Mouse (Mus musculus) spleen, adult 2 months (tissue): ENCODE data around the gene Olfr655. TPM values are rescaled to one million over a fixed set of nuclear protein-coding genes. Genes with fewer than 3 reads are reported as not detected.

ENCODE experiments used
- DNase-seq, 2 experiments: peaks; one replicate each; pipeline versions ENCODE4 v3.0.0 to v3.0.0-alpha.2; 2012 to 2021; ENCODE audit warnings: low spot score in 2 of 2, low read depth in 1 of 2
- H3K27ac ChIP-seq: fragments of 200-500 bp; 2 replicates; pipeline ENCODE4 v1.5.1; 2012; ENCODE audit warnings: low read length, inconsistent platforms; ENCODE audit not compliant: insufficient read depth
- H3K27me3 ChIP-seq: fragments of 200-500 bp; 2 replicates; pipeline ENCODE4 v1.6.1; 2012; ENCODE audit warnings: mild to moderate bottlenecking, moderate library complexity, low read length, inconsistent platforms; ENCODE audit not compliant: control insufficient read depth, insufficient read depth
- H3K36me3 ChIP-seq: fragments of 200-500 bp; 2 replicates; pipeline ENCODE4 v1.6.1; 2012; ENCODE audit warnings: mild to moderate bottlenecking, low read length, inconsistent platforms; ENCODE audit not compliant: control insufficient read depth, insufficient read depth
- H3K4me1 ChIP-seq: fragments of 200-500 bp; 2 replicates; pipeline ENCODE4 v1.6.1; 2011; ENCODE audit warnings: inconsistent platforms; ENCODE audit not compliant: control insufficient read depth, insufficient read depth, insufficient read length
- H3K4me3 ChIP-seq: fragments of 200-500 bp; 2 replicates; pipeline ENCODE4 v1.5.1; 2011; ENCODE audit warnings: mild to moderate bottlenecking, inconsistent platforms; ENCODE audit not compliant: insufficient read depth, insufficient read length; ENCODE audit errors: extremely low read depth
- CTCF ChIP-seq: fragments of 200-500 bp; IDR thresholded peaks from 2 replicates; pipeline ENCODE4 v1.5.1; 2011; ENCODE audit warnings: mild to moderate bottlenecking, inconsistent platforms; ENCODE audit not compliant: insufficient read depth, insufficient read length, insufficient replicate concordance; ENCODE audit errors: extremely low read depth
- POLR2A ChIP-seq: fragments of 200-500 bp; IDR thresholded peaks from 2 replicates; pipeline ENCODE4 v1.6.1; 2011; ENCODE audit warnings: low read depth, low read length, inconsistent platforms
- WGBS: fragments of 180-500 bp; shearing (Covaris S2); methylation state at CpG from one replicate; pipeline ENCODE4 v1.1.7; 2018; 5-methylcytosine and 5-hydroxymethylcytosine counted together
- polyA plus RNA-seq: library from polyadenylated mRNA; depleted of rRNA; stranded (reverse); fragments of >200 nt; gene quantifications from 2 replicates; pipeline ENCODE4 v1.2.3, GENCODE M21; 2012; rRNA removed

Olfr655 gene
- polyA plus RNA-seq, 1 experiment, result not detected

GRCm38 (mm10) chr7:104586725-104587124 lies 14.9 kb downstream of the Olfr655 start, which contains the start of gene Olfr654:
Gene Olfr654, plus strand, starts transcription at chr7:104587025.
- H3K27me3 ChIP-seq, result no peaks in the 10 kb centered on the region
- H3K27ac ChIP-seq, result no peak within 1 kb of the TSS
- no peak for TF ChIP-seq CTCF
- TF ChIP-seq POLR2A, result no peak
- DNase-seq, result no peak
- 86% methylated on average over 4 of the region's 4 CpGs for WGBS
- no peak within 1 kb of the TSS for H3K4me3 ChIP-seq
- H3K4me1 ChIP-seq, result no peaks in the 10 kb centered on the region
- no peaks in the 10 kb centered on the region for H3K36me3 ChIP-seq

GRCm38 (mm10) chr7:104581429-104581828 lies 20.1 kb downstream of the Olfr655 start:
- no peak overlapping the region for H3K4me3 ChIP-seq
- no peak overlapping the region for H3K27ac ChIP-seq
- no peaks in the 10 kb centered on the region for H3K4me1 ChIP-seq
- no peaks in the 10 kb centered on the region for H3K27me3 ChIP-seq
- DNase-seq, result no peak
- no peaks in the 10 kb centered on the region for H3K36me3 ChIP-seq
- TF ChIP-seq POLR2A (no peak), CTCF (no peak)
- WGBS, result 92% methylated on average over 4 of the region's 4 CpGs

GRCm38 (mm10) chr7:104580846-104581245 lies 20.7 kb downstream of the Olfr655 start:
- no peak for TF ChIP-seq CTCF
- no peak for TF ChIP-seq POLR2A
- DNase-seq, result no peak
- no peaks in the 10 kb centered on the region for H3K36me3 ChIP-seq
- no peaks in the 10 kb centered on the region for H3K27me3 ChIP-seq
- WGBS, result 89% methylated on average over 4 of the region's 4 CpGs
- H3K4me1 ChIP-seq, result no peaks in the 10 kb centered on the region
- H3K4me3 ChIP-seq, result no peak overlapping the region
- H3K27ac ChIP-seq, result no peak overlapping the region

- WGBS, result 65% methylated on average over 2 of the region's 2 CpGs
- no peak for DNase-seq
- Histone ChIP-seq H3K4me3 (no peak within 1 kb of the TSS), H3K36me3 (no peaks in the 10 kb centered on the region), H3K4me1 (no peaks in the 10 kb centered on the region), H3K27me3 (no peaks in the 10 kb centered on the region), H3K27ac (no peak within 1 kb of the TSS)
- TF ChIP-seq POLR2A (no peak), CTCF (no peak)
Observed at GRCm38 (mm10) chr7:104577014-104577413, 24.6 kb downstream of the Olfr655 start, which contains the start of gene Olfr653. Gene Olfr653, plus strand, starts transcription at chr7:104577314.

GRCm38 (mm10) chr7:104560601-104561000 lies 41.0 kb downstream of the Olfr655 start, which contains the start of gene Olfr652:
Gene Olfr652, plus strand, starts transcription at chr7:104560901.
- H3K4me3 ChIP-seq, result no peak within 1 kb of the TSS
- no peaks in the 10 kb centered on the region for H3K36me3 ChIP-seq
- no peak for TF ChIP-seq CTCF
- no peak for TF ChIP-seq POLR2A
- H3K27ac ChIP-seq, result no peak within 1 kb of the TSS
- no peak for DNase-seq
- H3K4me1 ChIP-seq, result no peaks in the 10 kb centered on the region
- no peaks in the 10 kb centered on the region for H3K27me3 ChIP-seq

GRCm38 (mm10) chr7:104552700-104553099 lies 48.9 kb downstream of the Olfr655 start:
- WGBS, result 78% methylated on average over 1 of the region's 1 CpGs
- Histone ChIP-seq H3K27me3 (no peaks in the 10 kb centered on the region), H3K36me3 (no peaks in the 10 kb centered on the region), H3K27ac (no peak overlapping the region), H3K4me1 (no peaks in the 10 kb centered on the region), H3K4me3 (no peak overlapping the region)
- no peak for TF ChIP-seq CTCF
- no peak for TF ChIP-seq POLR2A
- no peak for DNase-seq

- no peak for TF ChIP-seq POLR2A
- TF ChIP-seq CTCF, result no peak
- Histone ChIP-seq H3K4me1 (no peaks in the 10 kb centered on the region), H3K4me3 (no peak within 1 kb of the TSS), H3K27ac (no peak within 1 kb of the TSS), H3K36me3 (no peaks in the 10 kb centered on the region), H3K27me3 (no peaks in the 10 kb centered on the region)
- no peak for DNase-seq
- 83% methylated on average over 5 of the region's 5 CpGs for WGBS
Observed at GRCm38 (mm10) chr7:104549833-104550232, 51.7 kb downstream of the Olfr655 start, which contains the start of gene Olfr651. Gene Olfr651, plus strand, starts transcription at chr7:104550133.

Other genes starting within 250 kb of the Olfr655 start
- 4.9 and 5.0 TPM in 2 replicates for gene Trim12c, start 248.4 kb downstream of the Olfr655 start, polyA plus RNA-seq
- 2.8 and 3.5 TPM in 2 replicates for gene Trim30b, start 231.9 kb downstream of the Olfr655 start, polyA plus RNA-seq
- 0.49 and 0.51 TPM in 2 replicates for gene Trim30c, start 200.9 kb downstream of the Olfr655 start, polyA plus RNA-seq
- 8.1 and 8.8 TPM in 2 replicates for gene Trim30a, start 136.6 kb downstream of the Olfr655 start, polyA plus RNA-seq
- gene Trim30d, start 93.9 kb downstream of the Olfr655 start, polyA plus RNA-seq, result 2.8 and 2.9 TPM in 2 replicates
- gene Olfr651, start 51.6 kb downstream of the Olfr655 start, polyA plus RNA-seq, result not detected in 2 replicates
- gene Olfr652, start 40.9 kb downstream of the Olfr655 start, polyA plus RNA-seq, result not detected in 2 replicates
- not detected in 2 replicates for gene Olfr653, start 24.5 kb downstream of the Olfr655 start, polyA plus RNA-seq
- not detected in 2 replicates for gene Olfr654, start 14.8 kb downstream of the Olfr655 start, polyA plus RNA-seq
- gene Olfr656, start 12.2 kb upstream of the Olfr655 start, polyA plus RNA-seq, result not detected in 2 replicates
- gene Olfr657, start 23.0 kb upstream of the Olfr655 start, polyA plus RNA-seq, result not detected in 2 replicates
- gene Olfr658, start 45.5 kb upstream of the Olfr655 start, polyA plus RNA-seq, result 0.05 and 0.06 TPM in 2 replicates
- not detected in 2 replicates for gene Olfr659, start 65.0 kb upstream of the Olfr655 start, polyA plus RNA-seq
- not detected in 2 replicates for gene Olfr661, start 84.7 kb upstream of the Olfr655 start, polyA plus RNA-seq
- gene Usp17le, start 175.7 kb upstream of the Olfr655 start, polyA plus RNA-seq, result not detected in 2 replicates
- gene Usp17lb, start 240.8 kb upstream of the Olfr655 start, polyA plus RNA-seq, result not detected in 2 replicates